Mouse (Mus musculus): ENCODE measurements at regions not wholly inside any gene's neighbourhood (a gene's known extent, or its start where the extent isn't known, plus 50 kb on each side); places are given as distances from the start of the nearest gene placed in this dataset.

GRCm38 (mm10) chr7:37342613-37343012 is 430.8 kb downstream of the Zfp536 start:
- TF ChIP-seq MYOD1 (IDR thresholded peaks at IDR 0.05; ENCODE audit: control insufficient read depth, insufficient read length, low read depth) (no peak), CTCF (IDR thresholded peaks at IDR 0.05; ENCODE audit: control insufficient read depth, insufficient read depth, insufficient read length) (no peak), FOSL1 (IDR thresholded peaks at IDR 0.05; ENCODE audit: insufficient read depth, low read length, poor library complexity, severe bottlenecking) (no peak), MAX (IDR thresholded peaks at IDR 0.05) (no peak), USF1 (IDR thresholded peaks at IDR 0.05; ENCODE audit: low read depth) (no peak), MYOG (IDR thresholded peaks at IDR 0.05; ENCODE audit: control insufficient read depth, extremely low read depth, insufficient read length) (no peak), CEBPB (IDR thresholded peaks at IDR 0.05; ENCODE audit: low read depth) (no peak)
